Mouse (Mus musculus) olfactory bulb, adult 2 months (tissue): ENCODE results near the gene Gm10024.

Experiments
- CTCF ChIP-seq: fragments of 200-500 bp; IDR thresholded peaks from 2 replicates; pipeline ENCODE4 v1.5.1; 2012; ENCODE audit warnings: low read depth, mild to moderate bottlenecking, low read length, moderate library complexity; ENCODE audit not compliant: insufficient read depth
- POLR2A ChIP-seq: fragments of 200-500 bp; IDR thresholded peaks from 2 replicates; pipeline ENCODE4 v1.6.1; 2012; ENCODE audit warnings: mild to moderate bottlenecking, low read depth, low read length, moderate library complexity; ENCODE audit not compliant: insufficient read depth

DNA sequence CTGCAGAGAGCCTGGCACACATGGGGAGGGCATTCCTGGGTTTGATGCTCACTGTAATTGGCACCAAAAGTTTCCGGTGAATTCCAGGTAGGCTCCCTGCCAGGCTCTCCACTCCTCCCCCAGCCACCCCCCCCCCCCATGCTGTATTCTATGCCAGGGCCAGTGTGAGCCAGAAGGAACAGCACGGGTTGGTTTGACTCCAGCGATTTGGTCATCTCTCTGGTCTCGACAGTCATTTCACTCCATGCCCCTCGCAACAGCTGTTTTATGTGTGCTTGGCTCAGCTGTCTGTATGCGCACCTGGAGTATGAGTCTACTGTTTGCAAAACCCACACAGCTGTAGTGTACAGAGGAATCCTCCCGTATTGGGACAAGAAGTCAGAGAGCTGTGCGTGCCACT is 44.9 kb upstream of the Gm10024 start:
- TF ChIP-seq CTCF (no peak), POLR2A (no peak)
